Mouse (Mus musculus): ENCODE measurements around the gene Nipal4. TPM values are rescaled to one million over a fixed set of nuclear protein-coding genes. Genes with fewer than 3 reads are reported as not detected.
"Not testable (repeated sequence)": the region's sequence is repeated elsewhere in the genome, so short reads cannot be mapped to it uniquely, and the experiment has no call there.

Nipal4 gene
- polyA plus RNA-seq, 1 experiment from 2014 or later, result 5.1 TPM

DNA sequence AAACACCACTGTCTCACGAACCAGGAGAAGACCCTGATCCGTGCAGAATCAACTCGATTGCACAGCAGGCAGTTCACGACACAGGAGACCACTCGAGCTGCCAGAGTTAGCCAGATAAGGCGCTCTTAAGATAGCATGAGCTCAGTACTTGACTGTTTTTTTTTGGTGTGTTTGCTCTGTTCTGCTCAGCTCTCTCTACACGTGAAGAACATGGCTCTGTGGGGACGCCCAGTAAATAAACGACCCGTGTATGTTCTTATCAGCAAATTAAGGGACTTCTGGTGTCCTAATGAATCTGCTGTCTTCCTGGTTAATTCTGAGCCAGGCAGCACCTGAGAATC is 36.2 kb upstream of the Nipal4 start:
- no peak overlapping the region for H3K4me2 ChIP-seq (replicated peaks; ENCODE audit: low read depth, low read length)
- peak overlapping the region; percentile 46; the same call in 1 of the 2 replicates for H3K27ac ChIP-seq (ENCODE audit: low read length)
- peaks cover 13% of the 10 kb centered on the region; the same call in 1 of the 2 replicates for H3K4me1 ChIP-seq (ENCODE audit: control insufficient read depth, insufficient read depth, low read length)
- no peaks in the 10 kb centered on the region; the same call in 1 of the 2 replicates for H3K36me3 ChIP-seq (ENCODE audit: control insufficient read depth, insufficient read depth, low read length)
- ATAC-seq (ENCODE audit: insufficient number of reproducible peaks, insufficient read depth, low FRiP score, low read depth), result no peak
- no peak overlapping the region for H3K4me3 ChIP-seq (ENCODE audit: low read depth, low read length)
- H3K27me3 ChIP-seq (ENCODE audit: control insufficient read depth, insufficient read depth, low read length), result no peaks in the 10 kb centered on the region
- H3K9me3 ChIP-seq (ENCODE audit: control insufficient read depth, low read depth, low read length), result no peaks in the 10 kb centered on the region
- WGBS, result 36% methylated on average over 10 of the region's 10 CpGs
- no peak overlapping the region for H3K9ac ChIP-seq (replicated peaks; ENCODE audit: low read depth, low read length)

DNA sequence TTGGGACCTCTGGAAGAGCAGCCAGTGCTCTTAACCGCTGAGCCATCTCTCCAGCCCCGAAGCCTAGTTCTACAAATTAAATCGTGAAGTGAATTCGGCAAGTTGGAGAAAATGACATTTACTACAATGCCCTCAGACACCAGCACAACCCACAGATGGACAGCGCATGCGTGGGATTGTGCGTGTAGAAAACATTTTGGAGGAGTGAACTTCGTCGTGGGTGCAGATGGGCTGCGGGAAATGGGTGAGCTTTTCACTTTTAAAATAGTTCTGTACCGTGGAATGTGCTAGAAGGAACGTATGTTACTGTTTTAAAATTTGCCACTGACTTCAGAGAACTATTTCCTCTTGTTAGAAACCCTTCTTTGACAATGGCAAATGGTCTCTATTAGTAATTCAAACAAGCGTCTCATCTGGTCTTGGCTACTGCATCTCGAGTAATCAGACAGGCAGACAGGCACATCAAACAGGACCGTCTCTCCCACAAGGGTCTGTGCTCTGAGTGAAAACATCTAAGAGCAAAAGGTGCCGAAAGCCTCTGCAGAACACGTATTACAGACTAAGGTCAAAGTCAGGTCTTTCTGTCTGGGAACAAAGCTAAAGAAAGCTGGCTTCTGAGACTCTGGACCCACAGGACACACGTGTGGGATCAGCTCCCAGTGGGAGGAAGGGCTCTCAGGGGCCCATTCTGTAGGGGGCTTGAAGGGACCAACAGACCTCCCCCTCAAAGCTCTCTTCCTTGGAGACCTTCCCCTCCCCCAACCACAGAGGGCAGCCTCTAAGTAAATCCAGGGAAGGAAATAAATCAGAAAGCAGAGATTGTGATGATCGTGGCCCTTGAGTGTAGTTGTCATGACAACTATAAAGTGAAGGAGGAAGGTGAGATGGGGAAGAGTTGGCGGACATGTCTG is 35.6 kb upstream of the Nipal4 start:
- Histone ChIP-seq H3K9ac (replicated peaks; ENCODE audit: low read depth, low read length) (no peak overlapping the region), H3K27me3 (ENCODE audit: control insufficient read depth, insufficient read depth, low read length) (no peaks in the 10 kb centered on the region), H3K4me1 (ENCODE audit: control insufficient read depth, insufficient read depth, low read length) (peaks cover 13% of the 10 kb centered on the region; the same call in 1 of the 2 replicates), H3K4me3 (ENCODE audit: low read depth, low read length) (no peak overlapping the region), H3K27ac (ENCODE audit: low read length) (peak overlapping the region; percentile 46; the same call in 1 of the 2 replicates), H3K4me2 (replicated peaks; ENCODE audit: low read depth, low read length) (no peak overlapping the region), H3K9me3 (ENCODE audit: control insufficient read depth, low read depth, low read length) (no peaks in the 10 kb centered on the region), H3K36me3 (ENCODE audit: control insufficient read depth, insufficient read depth, low read length) (no peaks in the 10 kb centered on the region)
- ATAC-seq (ENCODE audit: insufficient number of reproducible peaks, insufficient read depth, low FRiP score, low read depth), result peak; percentile 24; the same call in 1 of the 2 replicates
- 49% methylated on average over 20 of the region's 20 CpGs for WGBS

DNA sequence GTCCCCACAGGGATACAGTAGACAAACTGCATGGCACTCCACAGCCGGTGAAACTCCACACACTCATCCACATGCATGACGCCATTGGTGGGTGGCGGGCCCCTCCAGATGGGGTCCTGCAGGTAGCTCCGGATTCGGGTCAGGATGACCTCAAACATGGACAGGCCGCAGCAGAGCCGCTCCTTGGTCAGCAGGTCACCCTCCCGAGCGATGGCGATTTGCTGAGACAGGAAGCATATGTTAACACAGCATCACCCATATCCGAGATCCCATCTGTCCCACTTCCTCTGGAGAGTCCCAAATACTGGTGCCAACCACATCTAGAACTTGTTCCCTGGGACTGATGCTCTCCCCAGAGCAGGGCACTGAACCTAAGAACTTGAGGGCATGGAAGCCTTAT is 34.4 kb upstream of the Nipal4 start:
- Histone ChIP-seq H3K9ac (replicated peaks; ENCODE audit: low read depth, low read length) (no peak overlapping the region), H3K27ac (ENCODE audit: low read length) (no peak overlapping the region), H3K4me1 (ENCODE audit: control insufficient read depth, insufficient read depth, low read length) (peaks cover 13% of the 10 kb centered on the region; the same call in 1 of the 2 replicates), H3K27me3 (ENCODE audit: control insufficient read depth, insufficient read depth, low read length) (no peaks in the 10 kb centered on the region), H3K4me2 (replicated peaks; ENCODE audit: low read depth, low read length) (no peak overlapping the region), H3K4me3 (ENCODE audit: low read depth, low read length) (no peak overlapping the region), H3K36me3 (ENCODE audit: control insufficient read depth, insufficient read depth, low read length) (no peaks in the 10 kb centered on the region), H3K9me3 (ENCODE audit: control insufficient read depth, low read depth, low read length) (no peaks in the 10 kb centered on the region)
- no peak for ATAC-seq (ENCODE audit: insufficient number of reproducible peaks, insufficient read depth, low FRiP score, low read depth)
- WGBS, result 85% methylated on average over 11 of the region's 11 CpGs

DNA sequence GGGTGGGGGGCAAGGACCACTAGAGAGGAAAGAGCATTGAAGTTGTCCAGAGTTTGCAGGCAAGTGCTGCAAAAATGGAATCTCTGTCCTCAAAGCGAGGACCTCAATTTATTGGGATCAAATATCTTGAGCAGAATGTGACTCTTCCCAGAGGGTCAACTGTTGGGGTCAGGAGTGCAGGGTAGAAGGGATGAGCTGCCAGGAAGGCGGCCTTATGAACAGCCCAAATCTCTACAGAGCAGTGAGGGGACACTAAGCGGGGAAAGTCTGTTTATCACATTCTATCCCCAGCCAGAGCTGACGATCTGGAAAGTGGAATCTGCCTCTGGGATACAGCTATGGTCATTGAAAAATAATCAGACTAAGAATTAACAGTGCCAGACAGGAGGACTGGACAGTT is 27.9 kb upstream of the Nipal4 start:
- Histone ChIP-seq H3K4me1 (ENCODE audit: control insufficient read depth, insufficient read depth, low read length) (no peaks in the 10 kb centered on the region), H3K36me3 (ENCODE audit: control insufficient read depth, insufficient read depth, low read length) (no peaks in the 10 kb centered on the region), H3K4me2 (replicated peaks; ENCODE audit: low read depth, low read length) (no peak overlapping the region), H3K9ac (replicated peaks; ENCODE audit: low read depth, low read length) (no peak overlapping the region), H3K9me3 (ENCODE audit: control insufficient read depth, low read depth, low read length) (no peaks in the 10 kb centered on the region), H3K4me3 (ENCODE audit: low read depth, low read length) (no peak overlapping the region), H3K27me3 (ENCODE audit: control insufficient read depth, insufficient read depth, low read length) (no peaks in the 10 kb centered on the region), H3K27ac (ENCODE audit: low read length) (no peak overlapping the region)
- WGBS, result 52% methylated on average over 4 of the region's 4 CpGs
- no peak for ATAC-seq (ENCODE audit: insufficient number of reproducible peaks, insufficient read depth, low FRiP score, low read depth)

DNA sequence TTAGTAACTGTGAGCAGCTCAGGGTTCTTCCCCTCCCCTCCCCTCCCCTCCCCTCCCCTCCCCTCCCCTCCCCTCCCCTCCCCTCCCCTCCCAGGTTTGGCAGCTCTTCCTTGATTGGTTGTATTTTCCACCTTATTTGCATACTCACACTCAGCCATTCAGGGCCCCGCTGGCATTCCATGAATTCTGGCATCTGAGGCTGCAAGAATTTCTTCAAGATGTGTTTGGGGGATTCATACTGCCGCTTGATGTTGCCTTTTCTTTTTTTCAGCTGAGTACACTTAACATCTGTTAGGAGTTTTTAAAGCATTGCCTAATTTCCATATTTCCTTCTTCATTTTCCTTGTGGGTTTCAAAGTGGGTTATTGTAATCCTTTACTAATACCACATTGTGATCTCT is 22.0 kb upstream of the Nipal4 start:
- no peak for ATAC-seq (ENCODE audit: insufficient number of reproducible peaks, insufficient read depth, low FRiP score, low read depth)
- H3K27ac ChIP-seq (ENCODE audit: low read length), result no peak overlapping the region
- WGBS, result 58% methylated on average over 2 of the region's 2 CpGs
- H3K9me3 ChIP-seq (ENCODE audit: control insufficient read depth, low read depth, low read length), result no peaks in the 10 kb centered on the region
- H3K4me2 ChIP-seq (replicated peaks; ENCODE audit: low read depth, low read length), result no peak overlapping the region
- H3K4me3 ChIP-seq (ENCODE audit: low read depth, low read length), result no peak overlapping the region
- no peaks in the 10 kb centered on the region for H3K36me3 ChIP-seq (ENCODE audit: control insufficient read depth, insufficient read depth, low read length)
- 0 out of 2 replicates have a peak, but pooled peaks cover 6% of the 10 kb centered on the region for H3K4me1 ChIP-seq (ENCODE audit: control insufficient read depth, insufficient read depth, low read length)
- H3K27me3 ChIP-seq (ENCODE audit: control insufficient read depth, insufficient read depth, low read length), result no peaks in the 10 kb centered on the region
- H3K9ac ChIP-seq (replicated peaks; ENCODE audit: low read depth, low read length), result no peak overlapping the region

DNA sequence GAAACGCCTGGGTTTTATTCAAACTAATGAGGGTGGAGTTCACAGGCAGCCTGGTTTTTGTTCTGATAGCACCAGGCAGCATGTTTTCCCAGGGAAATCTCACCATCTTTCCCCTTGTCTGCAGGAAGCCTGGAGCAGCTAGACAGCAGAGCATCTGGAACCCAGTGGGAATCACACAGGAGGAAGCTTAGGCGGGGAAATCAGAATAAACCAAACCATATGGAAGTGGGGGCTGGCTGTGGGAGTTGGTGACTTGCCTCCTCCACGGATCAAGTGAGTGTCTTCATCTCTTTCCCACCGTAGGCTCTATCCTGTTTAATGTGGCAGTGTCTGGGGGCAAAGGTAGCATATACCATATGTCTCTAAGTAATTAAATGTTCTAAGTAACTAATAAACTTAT is 19.2 kb upstream of the Nipal4 start:
- no peaks in the 10 kb centered on the region for H3K9me3 ChIP-seq (ENCODE audit: control insufficient read depth, low read depth, low read length)
- H3K27me3 ChIP-seq (ENCODE audit: control insufficient read depth, insufficient read depth, low read length), result no peaks in the 10 kb centered on the region
- H3K4me2 ChIP-seq (replicated peaks; ENCODE audit: low read depth, low read length), result no peak overlapping the region
- H3K36me3 ChIP-seq (ENCODE audit: control insufficient read depth, insufficient read depth, low read length), result no peaks in the 10 kb centered on the region
- H3K4me1 ChIP-seq (ENCODE audit: control insufficient read depth, insufficient read depth, low read length), result 0 out of 2 replicates have a peak, but pooled peaks cover 6% of the 10 kb centered on the region
- WGBS, result 27% methylated on average over 4 of the region's 4 CpGs
- H3K9ac ChIP-seq (replicated peaks; ENCODE audit: low read depth, low read length), result no peak overlapping the region
- H3K27ac ChIP-seq (ENCODE audit: low read length), result peak overlapping the region; percentile 72; the same call in 1 of the 2 replicates
- 0 out of 2 replicates have a peak, but pooled peaks have one; percentile 37 for ATAC-seq (ENCODE audit: insufficient number of reproducible peaks, insufficient read depth, low FRiP score, low read depth)
- H3K4me3 ChIP-seq (ENCODE audit: low read depth, low read length), result no peak overlapping the region

DNA sequence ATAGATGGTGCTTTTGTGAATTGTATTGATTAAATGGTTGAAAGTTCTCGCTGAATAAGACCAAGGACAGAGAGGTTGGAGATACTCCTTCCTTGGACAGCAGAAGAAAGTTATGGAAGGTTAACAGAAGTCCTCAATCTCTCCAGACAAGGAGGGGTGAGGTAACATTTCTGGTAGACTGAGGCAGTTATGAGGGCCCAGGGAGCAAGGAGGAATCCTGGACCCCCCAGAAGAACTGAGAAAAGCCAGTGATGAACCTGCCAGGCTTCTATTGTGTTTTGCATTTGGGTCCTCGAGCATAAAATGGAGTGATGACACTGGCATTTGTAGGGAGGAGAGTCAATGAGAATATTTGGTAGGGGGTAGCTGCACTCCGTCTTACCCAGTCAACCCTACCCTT is 18.6 kb upstream of the Nipal4 start:
- H3K4me2 ChIP-seq (replicated peaks; ENCODE audit: low read depth, low read length), result no peak overlapping the region
- H3K36me3 ChIP-seq (ENCODE audit: control insufficient read depth, insufficient read depth, low read length), result no peaks in the 10 kb centered on the region
- no peak overlapping the region for H3K9ac ChIP-seq (replicated peaks; ENCODE audit: low read depth, low read length)
- no peaks in the 10 kb centered on the region for H3K27me3 ChIP-seq (ENCODE audit: control insufficient read depth, insufficient read depth, low read length)
- H3K4me3 ChIP-seq (ENCODE audit: low read depth, low read length), result no peak overlapping the region
- ATAC-seq (ENCODE audit: insufficient number of reproducible peaks, insufficient read depth, low FRiP score, low read depth), result no peak
- H3K9me3 ChIP-seq (ENCODE audit: control insufficient read depth, low read depth, low read length), result no peaks in the 10 kb centered on the region
- 74% methylated on average over 3 of the region's 3 CpGs for WGBS
- peak overlapping the region; percentile 72; the same call in 1 of the 2 replicates for H3K27ac ChIP-seq (ENCODE audit: low read length)
- H3K4me1 ChIP-seq (ENCODE audit: control insufficient read depth, insufficient read depth, low read length), result 0 out of 2 replicates have a peak, but pooled peaks cover 6% of the 10 kb centered on the region

DNA sequence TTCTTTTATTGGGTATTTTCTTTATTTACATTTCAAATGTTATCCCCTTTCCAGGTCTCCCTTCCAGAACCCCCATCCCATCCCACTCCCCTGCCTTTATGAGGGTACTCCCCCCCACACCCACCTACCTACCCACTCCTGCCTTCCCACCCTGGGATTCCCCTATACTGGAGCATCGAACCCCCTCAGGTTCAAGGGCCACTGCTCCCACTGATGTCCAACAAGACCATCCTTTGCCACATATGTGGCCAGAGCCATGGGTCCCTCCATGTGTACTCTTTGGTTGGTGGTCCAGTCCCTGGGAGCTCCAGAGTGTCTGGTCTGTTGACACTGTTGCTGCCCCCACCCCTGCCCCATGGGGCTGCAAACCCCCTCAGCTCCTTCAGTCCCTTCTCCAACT is 15.7 kb upstream of the Nipal4 start:
- not testable (repeated sequence) for H3K9me3 ChIP-seq (ENCODE audit: control insufficient read depth, low read depth, low read length); ATAC-seq (ENCODE audit: insufficient number of reproducible peaks, insufficient read depth, low FRiP score, low read depth); H3K36me3 ChIP-seq (ENCODE audit: control insufficient read depth, insufficient read depth, low read length); H3K4me3 ChIP-seq (ENCODE audit: low read depth, low read length); H3K4me1 ChIP-seq (ENCODE audit: control insufficient read depth, insufficient read depth, low read length); H3K9ac ChIP-seq (replicated peaks; ENCODE audit: low read depth, low read length); H3K27ac ChIP-seq (ENCODE audit: low read length); H3K4me2 ChIP-seq (replicated peaks; ENCODE audit: low read depth, low read length); H3K27me3 ChIP-seq (ENCODE audit: control insufficient read depth, insufficient read depth, low read length)
- 100% methylated on average over 1 of the region's 1 CpGs for WGBS

Measured in stomach, embryonic 14.5 days (tissue).